Mouse (Mus musculus) liver, embryonic 15.5 days (tissue): ENCODE measurements around the gene Sct. TPM values are rescaled to one million over a fixed set of nuclear protein-coding genes. Genes with fewer than 3 reads are reported as not detected.
"Not testable (repeated sequence)": the region's sequence is repeated elsewhere in the genome, so short reads cannot be mapped to it uniquely, and the experiment has no call there.

Source experiments
- ATAC-seq: fragments of 200-750 bp; cut with Nextera tagmentation; 2 replicates; pipeline ENCODE4 v1.8.0; 2017; ENCODE audit warnings: moderate number of reproducible peaks, mild to moderate bottlenecking, moderate library complexity; ENCODE audit not compliant: insufficient read depth
- H3K27ac ChIP-seq: fragments of 300-500 bp; sonication (generic); replicated peaks from 2 replicates; pipeline ENCODE4 v1.5.1; 2015; ENCODE audit warnings: mild to moderate bottlenecking, inconsistent platforms
- H3K27me3 ChIP-seq: fragments of 300-500 bp; sonication (generic); 2 replicates; pipeline ENCODE4 v1.6.1; 2015; ENCODE audit warnings: mild to moderate bottlenecking, inconsistent platforms
- H3K36me3 ChIP-seq: fragments of 300-500 bp; sonication (generic); replicated peaks from 2 replicates; pipeline ENCODE4 v1.6.1; 2015; ENCODE audit warnings: moderate library complexity, mild to moderate bottlenecking, inconsistent platforms
- H3K4me1 ChIP-seq: fragments of 300-500 bp; sonication (generic); replicated peaks from 2 replicates; pipeline ENCODE4 v1.6.1; 2015; ENCODE audit warnings: inconsistent platforms
- H3K4me2 ChIP-seq: fragments of 300-500 bp; sonication (generic); 2 replicates; pipeline ENCODE4 v1.6.1; 2015; ENCODE audit warnings: moderate library complexity, mild to moderate bottlenecking, inconsistent platforms
- H3K4me3 ChIP-seq: fragments of 300-500 bp; sonication (generic); replicated peaks from 2 replicates; pipeline ENCODE4 v1.5.1; 2015; ENCODE audit warnings: mild to moderate bottlenecking, inconsistent platforms
- H3K9ac ChIP-seq: fragments of 300-500 bp; sonication (generic); 2 replicates; pipeline ENCODE4 v1.6.1; 2015; ENCODE audit warnings: moderate library complexity, mild to moderate bottlenecking, inconsistent platforms
- H3K9me3 ChIP-seq: fragments of 300-500 bp; sonication (generic); replicated peaks from 2 replicates; pipeline ENCODE4 v1.6.1; 2016; ENCODE audit warnings: inconsistent platforms
- WGBS: fragments of 180-500 bp; shearing (Covaris S2); methylation state at CpG from one replicate; pipeline ENCODE4 v1.1.7; 2015; ENCODE audit warnings: mixed read lengths; ENCODE audit not compliant: insufficient replicate concordance; 5-methylcytosine and 5-hydroxymethylcytosine counted together
- polyA plus RNA-seq: library from polyadenylated mRNA; unstranded; fragments of >200 nt; fragmentation: Nextera tagmentation; extraction: Ambion mirVana; gene quantifications from 2 replicates; pipeline ENCODE4 v1.2.1, GENCODE M21; 2015

Gene Sct
- polyA plus RNA-seq, 1 experiment from 2014 or later, result 0.47 TPM

DNA sequence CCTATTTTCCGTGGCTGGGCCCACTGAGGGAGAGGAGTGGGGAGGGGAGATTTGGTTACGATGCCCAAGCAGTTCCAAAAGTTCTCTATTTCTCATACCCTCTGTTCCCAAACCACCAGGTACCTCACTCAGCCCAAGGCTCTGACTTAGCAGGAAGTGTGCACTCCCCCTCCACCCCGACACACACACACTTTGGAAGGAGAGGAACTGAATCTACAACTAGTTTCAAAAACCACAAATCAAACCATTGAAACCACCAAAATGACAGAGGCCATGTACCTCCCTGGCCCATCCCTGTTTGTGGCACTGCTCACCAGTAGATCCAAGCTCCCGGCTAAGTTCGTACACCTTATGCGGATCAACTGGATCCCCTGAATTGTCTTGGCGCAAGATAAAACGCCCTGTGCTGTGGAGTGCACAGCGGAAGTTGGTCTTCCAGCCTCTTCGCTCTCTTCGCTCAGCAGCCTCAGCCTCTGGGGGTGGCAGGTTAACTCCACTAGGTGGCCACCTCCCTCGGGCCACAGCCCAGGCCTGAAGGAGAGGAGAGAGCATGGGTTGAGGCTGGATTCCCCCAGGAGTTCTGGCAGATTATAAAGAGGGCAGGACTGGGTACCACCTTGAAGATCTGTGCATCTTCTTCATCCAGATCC, 14.0 kb downstream of the Sct start:
- no peaks in the 10 kb centered on the region for H3K9me3 ChIP-seq
- H3K36me3 ChIP-seq, result peaks cover 48% of the 10 kb centered on the region
- peak overlapping the region; percentile 79 for H3K4me2 ChIP-seq
- H3K4me3 ChIP-seq, result peak overlapping the region; percentile 71
- H3K4me1 ChIP-seq, result peaks cover 26% of the 10 kb centered on the region
- WGBS, result 14% methylated on average over 12 of the region's 12 CpGs
- H3K9ac ChIP-seq, result 0 out of 2 replicates have a peak overlapping the region, but pooled peaks have one; percentile 68
- 0 out of 2 replicates have a peak overlapping the region, but pooled peaks have one; percentile 56 for H3K27ac ChIP-seq
- ATAC-seq, result peak; percentile 30; the same call in 1 of the 2 replicates
- H3K27me3 ChIP-seq, result peaks cover 13% of the 10 kb centered on the region

DNA sequence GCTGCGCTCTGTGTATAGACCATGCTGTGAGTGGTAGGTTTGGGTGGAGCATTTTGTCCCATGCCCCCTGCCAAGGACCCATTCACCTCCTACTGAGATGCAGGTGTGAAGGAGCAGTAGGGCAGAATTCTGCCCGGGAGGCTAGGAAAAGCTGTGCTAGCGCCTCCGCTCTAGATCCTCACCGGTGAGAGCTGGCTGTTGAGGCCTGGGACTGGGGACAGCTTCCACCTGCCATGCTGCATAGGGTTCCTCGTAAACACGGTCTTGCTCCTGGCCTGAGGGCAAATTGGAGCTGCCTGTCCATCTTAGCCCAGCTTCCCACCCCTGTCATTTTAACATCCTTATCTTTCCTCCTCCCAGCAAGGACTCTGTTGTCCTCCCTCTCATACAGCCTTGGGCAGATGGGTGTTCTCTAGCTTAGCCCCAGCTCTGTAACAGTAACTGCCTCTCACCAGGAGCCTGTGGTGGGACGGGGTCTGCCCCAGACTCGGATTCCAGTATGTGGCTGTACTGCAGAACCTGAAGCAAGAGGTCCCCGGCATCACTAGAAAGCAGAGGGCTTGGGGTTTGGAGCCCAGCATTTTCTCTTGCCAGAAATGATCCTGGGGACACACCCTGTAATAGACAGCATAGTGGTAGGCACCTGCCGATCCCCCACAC, 14.8 kb downstream of the Sct start:
- Histone ChIP-seq H3K36me3 (peaks cover 55% of the 10 kb centered on the region), H3K27me3 (peaks cover 6% of the 10 kb centered on the region), H3K4me2 (peak overlapping the region; percentile 79), H3K9ac (no peak overlapping the region), H3K4me3 (0 out of 2 replicates have a peak overlapping the region, but pooled peaks have one; percentile 71), H3K9me3 (no peaks in the 10 kb centered on the region), H3K27ac (no peak overlapping the region), H3K4me1 (peaks cover 22% of the 10 kb centered on the region)
- 78% methylated on average over 11 of the region's 11 CpGs for WGBS
- ATAC-seq, result no peak

DNA sequence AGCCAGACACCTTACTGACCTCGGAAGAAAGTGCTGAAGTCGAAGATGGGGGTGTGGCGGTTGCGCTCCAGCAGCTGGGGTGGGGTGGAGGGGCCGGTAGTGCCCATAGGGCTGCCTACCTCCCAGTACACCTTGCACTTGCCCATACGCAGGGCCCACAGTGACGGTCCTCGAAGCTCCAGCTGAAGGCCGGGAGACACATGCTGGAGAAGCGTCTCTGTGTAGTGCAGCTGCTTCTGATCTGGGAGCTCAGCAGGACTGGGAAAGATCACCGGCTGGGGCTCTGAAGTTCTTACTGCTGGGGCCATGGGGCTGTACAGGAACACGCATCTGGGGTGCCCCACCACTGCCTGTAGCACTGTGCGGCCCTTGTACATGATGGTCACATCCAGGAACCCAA, 15.3 kb downstream of the Sct start:
- H3K27ac ChIP-seq, result no peak overlapping the region
- H3K36me3 ChIP-seq, result peaks cover 61% of the 10 kb centered on the region
- no peaks in the 10 kb centered on the region for H3K9me3 ChIP-seq
- peaks cover under 1% of the 10 kb centered on the region; the same call in 1 of the 2 replicates for H3K27me3 ChIP-seq
- H3K4me2 ChIP-seq, result no peak overlapping the region
- 91% methylated on average over 13 of the region's 13 CpGs for WGBS
- H3K9ac ChIP-seq, result no peak overlapping the region
- H3K4me1 ChIP-seq, result peaks cover 20% of the 10 kb centered on the region
- ATAC-seq, result no peak
- H3K4me3 ChIP-seq, result no peak overlapping the region

DNA sequence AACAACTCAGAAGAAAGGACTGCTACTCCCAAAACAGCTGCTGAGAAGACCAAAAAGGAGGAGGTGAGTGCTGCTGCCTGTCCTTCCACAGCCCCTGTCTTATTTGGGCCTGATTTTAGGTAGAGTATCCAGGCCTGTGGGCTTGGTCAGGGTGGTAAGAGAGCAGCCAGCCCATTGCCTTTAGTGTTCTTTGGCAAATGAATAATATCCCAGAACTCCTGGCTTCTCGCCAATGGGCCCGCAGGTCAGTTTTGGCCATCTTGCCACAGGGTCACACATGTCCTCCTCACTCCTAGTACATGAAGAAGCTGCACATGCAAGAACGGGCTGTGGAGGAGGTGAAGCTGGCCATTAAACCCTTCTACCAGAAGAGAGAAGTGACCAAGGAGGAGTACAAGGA, 17.5 kb downstream of the Sct start:
- WGBS, result 83% methylated on average over 3 of the region's 3 CpGs
- H3K4me3 ChIP-seq, result no peak overlapping the region
- H3K27ac ChIP-seq, result no peak overlapping the region
- no peaks in the 10 kb centered on the region for H3K27me3 ChIP-seq
- peaks cover 17% of the 10 kb centered on the region for H3K4me1 ChIP-seq
- no peak for ATAC-seq
- no peaks in the 10 kb centered on the region for H3K9me3 ChIP-seq
- no peak overlapping the region for H3K9ac ChIP-seq
- peaks cover 82% of the 10 kb centered on the region for H3K36me3 ChIP-seq
- no peak overlapping the region for H3K4me2 ChIP-seq

DNA sequence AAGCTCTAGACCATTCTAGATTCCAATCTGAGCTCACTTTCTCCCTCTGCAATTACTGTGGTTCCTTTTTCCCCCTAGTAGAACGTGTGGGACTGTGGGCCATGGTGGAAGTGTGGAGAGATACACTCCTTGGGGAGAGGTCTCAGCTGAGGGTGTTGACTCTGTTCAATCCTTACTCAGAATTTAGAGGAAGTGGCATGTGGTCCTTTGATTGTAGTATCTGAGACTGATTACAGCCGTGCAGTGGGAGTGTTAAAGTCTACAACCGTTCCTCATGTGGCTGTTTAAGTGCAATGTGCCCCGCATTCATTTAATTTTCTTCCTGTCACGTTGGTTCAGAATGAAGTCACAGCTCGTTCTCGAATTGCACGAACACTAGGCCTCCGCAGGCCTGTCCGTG, 22.8 kb downstream of the Sct start:
- Histone ChIP-seq H3K9me3 (no peaks in the 10 kb centered on the region), H3K4me3 (no peak overlapping the region), H3K9ac (no peak overlapping the region), H3K27me3 (no peaks in the 10 kb centered on the region), H3K36me3 (peaks cover 97% of the 10 kb centered on the region), H3K27ac (no peak overlapping the region), H3K4me2 (no peak overlapping the region), H3K4me1 (no peaks in the 10 kb centered on the region)
- WGBS, result 76% methylated on average over 10 of the region's 10 CpGs
- no peak for ATAC-seq

DNA sequence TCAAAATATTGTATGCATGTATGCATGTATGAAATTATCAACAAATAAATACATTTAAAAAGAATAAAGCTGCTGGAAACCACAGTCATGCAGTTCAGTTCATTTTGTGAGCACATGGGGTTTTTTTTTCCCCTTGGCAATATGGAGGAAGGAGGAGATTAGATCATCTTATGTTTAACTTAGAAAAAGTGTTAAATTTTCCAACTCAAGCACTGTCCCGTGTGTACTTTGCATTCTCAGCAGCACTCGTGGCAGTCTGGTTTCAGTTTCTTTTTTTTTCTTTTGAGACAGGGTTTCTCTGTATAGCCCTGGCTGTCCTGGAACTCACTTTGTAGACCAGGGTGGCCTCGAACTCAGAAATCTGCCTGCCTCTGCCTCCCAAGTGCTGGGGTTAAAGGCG, 28.4 kb downstream of the Sct start:
- ATAC-seq, result not testable (repeated sequence)
- H3K36me3 ChIP-seq, result peaks cover 98% of the 10 kb centered on the region
- 81% methylated on average over 4 of the region's 4 CpGs for WGBS

DNA sequence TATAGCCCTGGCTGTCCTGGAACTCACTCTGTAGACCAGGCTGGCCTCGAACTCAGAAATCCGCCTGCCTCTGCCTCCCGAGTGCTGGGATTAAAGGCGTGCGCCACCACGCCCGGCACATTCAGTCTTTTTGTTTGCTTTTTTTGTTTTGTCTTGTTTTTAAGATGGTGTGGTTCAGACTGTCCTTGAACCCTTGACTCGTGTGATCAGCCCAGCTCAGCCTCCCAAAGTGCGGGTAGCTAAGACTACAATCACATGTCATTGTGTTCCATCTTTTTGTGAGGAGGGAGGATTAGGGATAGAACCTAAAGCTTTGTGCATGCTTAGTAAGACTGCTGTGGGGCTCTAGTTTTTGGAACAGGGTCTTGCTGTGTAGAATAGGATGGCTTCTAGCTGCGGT, 47.4 kb downstream of the Sct start:
- WGBS, result 84% methylated on average over 10 of the region's 10 CpGs
- no peak overlapping the region for H3K4me2 ChIP-seq
- H3K4me3 ChIP-seq, result no peak overlapping the region
- no peak overlapping the region for H3K9ac ChIP-seq
- no peaks in the 10 kb centered on the region for H3K27me3 ChIP-seq
- peaks cover 26% of the 10 kb centered on the region for H3K4me1 ChIP-seq
- no peaks in the 10 kb centered on the region for H3K9me3 ChIP-seq
- no peak for ATAC-seq
- H3K27ac ChIP-seq, result no peak overlapping the region
- H3K36me3 ChIP-seq, result peaks cover 60% of the 10 kb centered on the region

More for the DNA sequence above, 28.4 kb downstream of the Sct start:
- not testable (repeated sequence) for H3K27ac ChIP-seq, H3K4me3 ChIP-seq, H3K9ac ChIP-seq, H3K9me3 ChIP-seq, H3K4me1 ChIP-seq, H3K4me2 ChIP-seq, H3K27me3 ChIP-seq

DNA sequence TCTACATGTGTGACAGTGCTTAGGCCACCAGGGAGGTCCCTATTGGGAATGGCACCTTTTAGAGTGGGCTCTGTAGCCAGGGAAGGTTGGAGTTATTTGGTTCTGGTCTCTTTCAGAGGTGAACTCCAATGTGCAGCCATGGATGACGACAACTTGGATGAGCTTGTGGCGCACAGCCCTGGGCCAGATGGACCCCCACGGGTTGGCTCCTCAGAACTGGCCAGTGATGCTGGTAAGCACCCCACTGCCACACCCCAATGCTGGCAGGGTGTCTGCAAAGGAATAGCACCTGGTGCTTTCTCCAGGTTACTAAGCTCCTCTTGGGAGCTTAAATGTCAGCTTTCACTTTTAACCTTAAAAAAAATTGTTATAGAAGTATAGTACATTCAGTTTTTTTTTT, 47.8 kb downstream of the Sct start:
- H3K9me3 ChIP-seq, result no peaks in the 10 kb centered on the region

DNA sequence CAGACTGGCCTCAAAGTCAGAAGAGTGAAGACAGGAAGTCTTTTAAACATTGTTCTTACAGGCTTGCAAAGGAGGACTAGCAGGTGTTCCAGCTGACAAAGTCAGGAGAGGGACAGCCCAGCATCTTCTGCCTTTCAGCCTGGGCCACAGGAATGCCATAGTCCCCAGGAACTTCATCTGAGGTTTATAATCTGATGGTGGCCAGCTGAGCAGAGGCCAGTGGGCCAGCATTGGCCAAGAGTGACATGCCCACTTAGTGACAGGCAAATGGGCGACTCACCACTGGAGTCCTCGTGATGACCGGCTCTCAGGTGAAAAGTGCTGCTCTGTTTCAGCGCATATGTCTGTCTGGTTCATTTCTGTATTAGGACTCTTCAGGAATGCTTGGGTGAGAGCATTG, 48.4 kb downstream of the Sct start:
- Histone ChIP-seq H3K4me3 (peak overlapping the region; percentile 71), H3K9ac (no peak overlapping the region)

More for the DNA sequence above, 47.8 kb downstream of the Sct start:
- no peak overlapping the region for H3K9ac ChIP-seq
- ATAC-seq, result no peak
- no peak overlapping the region; the same call in 1 of the 2 replicates for H3K4me3 ChIP-seq
- WGBS, result 77% methylated on average over 3 of the region's 3 CpGs
- H3K4me2 ChIP-seq, result no peak overlapping the region
- no peaks in the 10 kb centered on the region for H3K27me3 ChIP-seq
- peaks cover 58% of the 10 kb centered on the region for H3K36me3 ChIP-seq
- peaks cover 26% of the 10 kb centered on the region for H3K4me1 ChIP-seq
- H3K27ac ChIP-seq, result no peak overlapping the region

DNA sequence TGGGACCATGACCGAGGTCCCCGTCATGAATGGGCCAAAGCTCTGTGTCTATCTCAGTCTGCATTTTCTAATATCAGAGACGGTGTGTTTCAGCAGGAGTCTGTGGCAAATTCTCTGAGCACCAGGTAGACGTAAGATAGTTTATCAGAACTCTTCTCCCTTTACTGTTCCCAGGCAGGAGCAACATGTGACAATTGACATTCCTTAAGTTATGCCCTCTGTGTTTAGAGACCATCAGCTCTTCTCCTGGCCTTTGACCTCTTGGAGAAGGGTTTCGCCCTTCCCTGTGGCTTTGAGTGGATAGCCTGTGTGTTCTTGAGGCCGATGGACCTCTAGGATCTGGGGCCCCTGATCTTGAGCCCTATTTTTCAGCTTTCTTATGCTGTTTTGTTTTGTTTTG, 49.2 kb downstream of the Sct start:
- peaks cover 26% of the 10 kb centered on the region for H3K4me1 ChIP-seq
- H3K9me3 ChIP-seq, result no peaks in the 10 kb centered on the region
- no peaks in the 10 kb centered on the region for H3K27me3 ChIP-seq
- peak overlapping the region; percentile 85 for H3K9ac ChIP-seq
- H3K4me2 ChIP-seq, result peak overlapping the region; percentile 72
- no peak for ATAC-seq
- H3K36me3 ChIP-seq, result peaks cover 44% of the 10 kb centered on the region
- H3K4me3 ChIP-seq, result peak overlapping the region; percentile 71
- H3K27ac ChIP-seq, result peak overlapping the region; percentile 91; the same call in 1 of the 2 replicates
- 32% methylated on average over 6 of the region's 6 CpGs for WGBS

More for the DNA sequence above, 48.4 kb downstream of the Sct start:
- peaks cover 52% of the 10 kb centered on the region for H3K36me3 ChIP-seq
- H3K9me3 ChIP-seq, result no peaks in the 10 kb centered on the region
- WGBS, result 86% methylated on average over 4 of the region's 4 CpGs
- peak overlapping the region; percentile 72 for H3K4me2 ChIP-seq
- peaks cover 26% of the 10 kb centered on the region for H3K4me1 ChIP-seq
- no peaks in the 10 kb centered on the region for H3K27me3 ChIP-seq
- ATAC-seq, result no peak
- H3K27ac ChIP-seq, result no peak overlapping the region
